Mouse (Mus musculus): ENCODE results near the gene Trak2. TPM values are rescaled to one million over a fixed set of nuclear protein-coding genes. Genes with fewer than 3 reads are reported as not detected.
"Not testable (repeated sequence)": the region's sequence is repeated elsewhere in the genome, so short reads cannot be mapped to it uniquely, and the experiment has no call there.

Gene Trak2
- polyA plus RNA-seq, 1 experiment from 2014 or later = 12.3 TPM

GRCm38 (mm10) chr1:58909636-58910272 lies 63.5 kb downstream of the Trak2 start:
- 92% methylated on average over 12 of the region's 12 CpGs for WGBS
- Histone ChIP-seq H3K27me3 (no peaks in the 10 kb centered on the region), H3K4me1 (no peaks in the 10 kb centered on the region), H3K9ac (no peak overlapping the region), H3K4me2 (no peak overlapping the region), H3K36me3 (peaks cover 67% of the 10 kb centered on the region), H3K4me3 (no peak overlapping the region), H3K27ac (no peak overlapping the region), H3K9me3 (no peaks in the 10 kb centered on the region)
- ATAC-seq (ENCODE audit: insufficient number of reproducible peaks, low FRiP score, low TSS enrichment, low read depth) = no peak

GRCm38 (mm10) chr1:58903681-58904080 lies 69.5 kb downstream of the Trak2 start:
- Histone ChIP-seq H3K9me3 (no peaks in the 10 kb centered on the region), H3K4me3 (no peak overlapping the region), H3K36me3 (peaks cover 41% of the 10 kb centered on the region), H3K4me2 (no peak overlapping the region), H3K27ac (no peak overlapping the region), H3K9ac (no peak overlapping the region), H3K4me1 (no peaks in the 10 kb centered on the region), H3K27me3 (no peaks in the 10 kb centered on the region)
- ATAC-seq (ENCODE audit: insufficient number of reproducible peaks, low FRiP score, low TSS enrichment, low read depth) = no peak
- WGBS = 81% methylated on average over 9 of the region's 9 CpGs

- ATAC-seq (ENCODE audit: insufficient number of reproducible peaks, low FRiP score, low TSS enrichment, low read depth); H3K9ac ChIP-seq; H3K36me3 ChIP-seq; H3K4me3 ChIP-seq; H3K4me1 ChIP-seq; H3K9me3 ChIP-seq; H3K4me2 ChIP-seq; H3K27ac ChIP-seq; H3K27me3 ChIP-seq: not testable (repeated sequence)
- WGBS = 23% methylated on average over 3 of the region's 3 CpGs
These were observed 75.7 kb downstream of the Trak2 start for GRCm38 (mm10) chr1:58897561-58897960.

- 69% methylated on average over 8 of the region's 8 CpGs for WGBS
- not testable (repeated sequence) for ATAC-seq (ENCODE audit: insufficient number of reproducible peaks, low FRiP score, low TSS enrichment, low read depth)
These were observed 80.8 kb downstream of the Trak2 start for GRCm38 (mm10) chr1:58892386-58892785.

GRCm38 (mm10) chr1:58891481-58892170 lies 81.6 kb downstream of the Trak2 start:
- ATAC-seq (ENCODE audit: insufficient number of reproducible peaks, low FRiP score, low TSS enrichment, low read depth); H3K4me1 ChIP-seq; H3K4me2 ChIP-seq; H3K9ac ChIP-seq; H3K4me3 ChIP-seq; H3K9me3 ChIP-seq; H3K27ac ChIP-seq; H3K36me3 ChIP-seq; H3K27me3 ChIP-seq: not testable (repeated sequence)
- WGBS = 83% methylated on average over 2 of the region's 2 CpGs

More at GRCm38 (mm10) chr1:58892386-58892785, 80.8 kb downstream of the Trak2 start:
- not testable (repeated sequence) for H3K4me3 ChIP-seq, H3K4me1 ChIP-seq, H3K9ac ChIP-seq, H3K27me3 ChIP-seq, H3K27ac ChIP-seq, H3K9me3 ChIP-seq, H3K36me3 ChIP-seq, H3K4me2 ChIP-seq

GRCm38 (mm10) chr1:58890697-58891290 lies 82.4 kb downstream of the Trak2 start:
- H3K9ac ChIP-seq; H3K27me3 ChIP-seq; H3K4me1 ChIP-seq; H3K27ac ChIP-seq; H3K36me3 ChIP-seq; ATAC-seq (ENCODE audit: insufficient number of reproducible peaks, low FRiP score, low TSS enrichment, low read depth); H3K9me3 ChIP-seq; H3K4me2 ChIP-seq; H3K4me3 ChIP-seq: not testable (repeated sequence)
- WGBS = 72% methylated on average over 4 of the region's 5 CpGs

- ATAC-seq (ENCODE audit: insufficient number of reproducible peaks, low FRiP score, low TSS enrichment, low read depth) = no peak
- WGBS = 65% methylated on average over 5 of the region's 5 CpGs
- H3K4me1 ChIP-seq = no peaks in the 10 kb centered on the region
- H3K36me3 ChIP-seq = no peaks in the 10 kb centered on the region
- no peak overlapping the region for H3K4me2 ChIP-seq
- H3K4me3 ChIP-seq = no peak overlapping the region
- H3K27ac ChIP-seq = peak overlapping the region; percentile 59
- no peaks in the 10 kb centered on the region for H3K9me3 ChIP-seq
- no peak overlapping the region for H3K9ac ChIP-seq
- H3K27me3 ChIP-seq = no peaks in the 10 kb centered on the region
These were observed 83.2 kb downstream of the Trak2 start for GRCm38 (mm10) chr1:58889826-58890546.

GRCm38 (mm10) chr1:58885646-58886045 lies 87.6 kb downstream of the Trak2 start:
- Histone ChIP-seq H3K9me3 (no peaks in the 10 kb centered on the region), H3K27ac (no peak overlapping the region), H3K27me3 (no peaks in the 10 kb centered on the region), H3K9ac (no peak overlapping the region), H3K4me2 (no peak overlapping the region), H3K4me3 (no peak overlapping the region), H3K4me1 (no peaks in the 10 kb centered on the region), H3K36me3 (no peaks in the 10 kb centered on the region)
- ATAC-seq (ENCODE audit: insufficient number of reproducible peaks, low FRiP score, low TSS enrichment, low read depth) = no peak
- WGBS = 82% methylated on average over 4 of the region's 4 CpGs

GRCm38 (mm10) chr1:58883279-58883678 lies 90.0 kb downstream of the Trak2 start:
- H3K9me3 ChIP-seq; H3K36me3 ChIP-seq; ATAC-seq (ENCODE audit: insufficient number of reproducible peaks, low FRiP score, low TSS enrichment, low read depth); H3K4me3 ChIP-seq; H3K27me3 ChIP-seq; H3K9ac ChIP-seq; H3K4me2 ChIP-seq; H3K4me1 ChIP-seq; H3K27ac ChIP-seq: not testable (repeated sequence)
- WGBS = 82% methylated on average over 9 of the region's 9 CpGs

GRCm38 (mm10) chr1:58879291-58879690 lies 93.9 kb downstream of the Trak2 start:
- not testable (repeated sequence) for ATAC-seq (ENCODE audit: insufficient number of reproducible peaks, low FRiP score, low TSS enrichment, low read depth); H3K4me1 ChIP-seq; H3K9me3 ChIP-seq; H3K27me3 ChIP-seq; H3K4me2 ChIP-seq; H3K27ac ChIP-seq; H3K36me3 ChIP-seq; H3K4me3 ChIP-seq; H3K9ac ChIP-seq
- whole genome bisulfite sequencing = 94% methylated on average over 2 of the region's 2 CpGs

GRCm38 (mm10) chr1:58876500-58876899 lies 96.7 kb downstream of the Trak2 start:
- not testable (repeated sequence) for H3K36me3 ChIP-seq; H3K4me2 ChIP-seq; H3K27ac ChIP-seq; H3K4me3 ChIP-seq; H3K4me1 ChIP-seq; H3K9me3 ChIP-seq; ATAC-seq (ENCODE audit: insufficient number of reproducible peaks, low FRiP score, low TSS enrichment, low read depth); H3K9ac ChIP-seq; H3K27me3 ChIP-seq
- WGBS = 86% methylated on average over 4 of the region's 4 CpGs

- 73% methylated on average over 3 of the region's 3 CpGs for WGBS
- H3K9me3 ChIP-seq; H3K36me3 ChIP-seq; H3K4me1 ChIP-seq; H3K9ac ChIP-seq; ATAC-seq (ENCODE audit: insufficient number of reproducible peaks, low FRiP score, low TSS enrichment, low read depth); H3K27ac ChIP-seq; H3K4me2 ChIP-seq; H3K27me3 ChIP-seq; H3K4me3 ChIP-seq: not testable (repeated sequence)
These were observed 112.6 kb downstream of the Trak2 start for GRCm38 (mm10) chr1:58860586-58860985.

Measured in limb, embryonic 15.5 days (tissue).